22 mouse cellular contexts compared by ENCODE assay signal in the genomic region with DNA sequence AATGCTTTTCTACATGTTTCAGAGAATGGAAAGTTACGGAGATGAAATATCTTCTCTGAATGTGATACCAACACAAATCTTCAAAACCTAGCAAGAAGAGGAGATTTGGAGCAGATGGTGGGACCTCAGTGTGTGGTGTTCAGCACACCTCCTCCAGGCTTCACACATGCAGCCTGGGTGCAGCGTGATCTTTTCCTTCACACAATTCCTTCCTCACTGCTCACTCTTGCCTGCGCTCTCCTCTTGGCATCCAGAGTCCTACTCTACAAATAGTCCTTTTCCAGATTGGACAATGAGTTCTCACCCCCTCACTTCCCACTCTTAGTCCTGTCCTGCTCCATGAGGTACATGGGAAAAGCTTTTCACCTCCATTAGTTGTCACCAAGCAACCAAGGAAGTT. TPM values are rescaled to one million over a fixed set of nuclear protein-coding genes. Genes with fewer than 3 reads are reported as not detected.
DNase-seq lines count a peak whose midpoint lies in the region; TF ChIP-seq lines count a peak whose summit lies in the region.
"Had no signal": no experiment of that assay in that cellular context is flagged by ENCODE, and none has a peak within 500 bp of the region (broad histone marks: within the 10 kb centered on the region; RNA-seq: fewer than 3 reads in every experiment).

No protein-coding gene starts in this region.

- DNase-seq in layer of hippocampus, adult 11-12 months (ENCODE audit: low spot score): peak; percentile 15
- DNase-seq in layer of hippocampus, adult 8-10 months (ENCODE audit: low spot score in 2 of 2): no peak
- peak; percentile 90 for DNase-seq in brain, adult 2 months (ENCODE audit: low read depth, low spot score)
- DNase-seq in left cerebral cortex, adult 2 months (ENCODE audit: extremely low spot score in 1 of 2, low spot score in 2 of 2): peak; percentile 18 to 39
- peak; percentile 7 for DNase-seq in right cerebral cortex, postnatal 14 days
- no peak for DNase-seq in adipocyte (ENCODE audit: low spot score)
- no peak for DNase-seq in heart, postnatal 10 days
- no peak for DNase-seq in testis, postnatal 10 days (ENCODE audit: low spot score)
- DNase-seq: adrenal gland, postnatal 36 days; cerebellum, adult 11 months; cerebellum, adult 9-11 months; gastrocnemius, adult 2 months; kidney, adult 8-10 months; kidney, postnatal 10 days had no signal

- intact Hi-C loops in left cerebral cortex, adult 2 months (cut with DNase I): loop anchor here (1.0 kb wide), 2 partner anchors 43 to 238 kb away; a partner anchor contains a TSS
- intact Hi-C loops in heart, postnatal 10 days (cut with DNase I): no loop called here

- no peak for TF ChIP-seq CTCF in left cerebral cortex, adult 2 months (IDR thresholded peaks at IDR 0.05)

- H3K27ac ChIP-seq in left cerebral cortex, adult 2 months: no peak overlapping the region; the same call in 1 of the 2 replicates
- H3K27ac ChIP-seq: embryonic facial prominence, embryonic 15.5 days; gastrocnemius, adult 2 months; heart, embryonic 10.5 days; hindbrain, embryonic 15.5 days; limb, embryonic 10.5 days; macrophage had no signal

- no peak overlapping the region for H3K4me3 ChIP-seq in left cerebral cortex, adult 2 months
- H3K4me3 ChIP-seq: embryonic facial prominence, embryonic 15.5 days; gastrocnemius, adult 2 months; heart, embryonic 10.5 days; hindbrain, embryonic 15.5 days; limb, embryonic 10.5 days had no signal

RNA-seq across cellular contexts. Expression of a gene that starts 43.2 kb away (rescaled TPM):
- total RNA-seq in layer of hippocampus, adult 8-10 months (2022): 100 to 1,000 TPM; 327 to 399 (median 357) TPM
- 100 to 1,000 TPM; 313 to 328 TPM for total RNA-seq in left cerebral cortex, adult 2 months (2021)
- 1 to 10 TPM; 3.7 to 3.9 TPM for total RNA-seq in heart, postnatal 10 days (2021)
- total RNA-seq: common myeloid progenitor, adult 5-6 weeks; liver, adult 2 months; neutrophil, adult 5-6 weeks had no signal

Comparison
In these comparisons a context has a peak if more than half of its experiments do, and no peak if none do; other contexts are left out.
1. DNase-seq: peak in layer of hippocampus, adult 11-12 months (single experiment), brain, adult 2 months (single experiment), left cerebral cortex, adult 2 months (2 of 2) and right cerebral cortex, postnatal 14 days (single experiment); none in layer of hippocampus, adult 8-10 months (0 of 2), adipocyte (single experiment), heart, postnatal 10 days (0 of 2) and testis, postnatal 10 days (single experiment).
2. RNA of a gene that starts 43.2 kb away (total RNA-seq): 327 to 399 TPM in layer of hippocampus, adult 8-10 months and 313 to 328 TPM in left cerebral cortex, adult 2 months; 3.7 to 3.9 TPM in heart, postnatal 10 days; every median in the first group is over 10 times any median in the second.